Comparison of ENCODE assay signal across 16 mouse cellular contexts in the genomic region with DNA sequence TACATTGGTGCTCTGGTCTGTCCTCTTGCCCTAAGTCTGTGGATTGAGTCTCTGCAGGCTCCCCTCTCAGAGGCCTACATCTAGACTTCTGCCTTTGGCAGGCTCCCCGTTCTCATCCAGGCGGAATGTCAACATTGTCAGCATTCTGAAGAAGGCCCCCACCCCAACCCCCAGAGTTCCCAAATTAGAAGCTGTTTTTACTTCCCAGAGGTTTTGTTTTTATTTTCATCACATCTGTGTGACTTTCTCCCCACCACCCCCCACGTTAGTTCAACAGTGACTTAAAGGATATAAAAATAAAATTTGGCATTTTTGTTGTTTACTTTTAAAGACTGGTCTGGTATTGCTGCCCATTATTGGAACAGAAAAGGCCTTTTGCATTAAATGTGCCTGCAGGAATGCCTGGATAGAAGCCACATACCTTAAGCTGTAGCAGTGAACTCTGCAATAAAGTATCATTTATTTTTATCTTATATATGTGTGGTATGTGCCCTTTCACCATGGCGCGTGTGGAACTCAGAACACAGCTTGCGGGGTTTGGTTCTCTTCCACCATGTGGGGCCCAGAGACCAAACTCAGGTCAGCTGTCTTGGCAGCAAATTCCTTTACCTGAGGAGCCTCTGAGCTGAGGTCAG. TPM values are rescaled to one million over a fixed set of nuclear protein-coding genes. Genes with fewer than 3 reads are reported as not detected.
DNase-seq lines count a peak whose midpoint lies in the region; ATAC-seq and TF ChIP-seq lines count a peak whose summit lies in the region.
"Had no signal": no experiment of that assay in that cellular context is flagged by ENCODE, and none has a peak within 500 bp of the region (broad histone marks: within the 10 kb centered on the region; RNA-seq: fewer than 3 reads in every experiment).

No protein-coding gene starts in this region.

- H3K9me3 ChIP-seq in lung, postnatal 0 days (ENCODE audit: low read length), result no peaks in the 10 kb centered on the region
- H3K9me3 ChIP-seq: hindbrain, embryonic 15.5 days; liver, embryonic 15.5 days had no signal

- no peaks in the 10 kb centered on the region for H3K27me3 ChIP-seq in kidney, adult 2 months (replicated peaks; ENCODE audit: control insufficient read depth, insufficient read depth, low read length)
- H3K27me3 ChIP-seq in lung, postnatal 0 days (replicated peaks; ENCODE audit: insufficient read depth, low read length), result no peaks in the 10 kb centered on the region
- H3K27me3 ChIP-seq: hindbrain, embryonic 15.5 days had no signal

- 0 out of 2 replicates have a peak overlapping the region, but pooled peaks have one; percentile 5 for H3K27ac ChIP-seq in kidney, adult 2 months (ENCODE audit: insufficient read depth, low read depth, low read length)
- H3K27ac ChIP-seq in embryonic fibroblast, embryonic 13.5 days (ENCODE audit: insufficient read depth, low read length), result peak overlapping the region; percentile 70
- peak overlapping the region; percentile 73 for H3K27ac ChIP-seq in lung, postnatal 0 days (ENCODE audit: low read length)
- H3K27ac ChIP-seq: hindbrain, embryonic 15.5 days; liver, embryonic 15.5 days had no signal

- peak; percentile 61 for ATAC-seq in lung, postnatal 0 days

- peak; percentile 67 for TF ChIP-seq EP300 in lung, postnatal 0 days (IDR thresholded peaks at IDR 0.05)

- TF ChIP-seq CTCF in kidney, adult 2 months (conservative IDR thresholded peaks at IDR 0.05; ENCODE audit: insufficient read depth, insufficient read length, low read depth, low read length), result no peak
- no peak for TF ChIP-seq CTCF in embryonic fibroblast, embryonic 13.5 days (IDR thresholded peaks at IDR 0.05; ENCODE audit: borderline replicate concordance, insufficient read depth, low read length)
- no peak for TF ChIP-seq CTCF in lung, postnatal 0 days (IDR thresholded peaks at IDR 0.05)

- peaks cover 13% of the 10 kb centered on the region; the same call in 1 of the 2 replicates for H3K4me1 ChIP-seq in kidney, adult 2 months (ENCODE audit: control insufficient read depth, insufficient read depth, low read length)
- H3K4me1 ChIP-seq in embryonic fibroblast, embryonic 13.5 days (ENCODE audit: control insufficient read depth, insufficient read depth, low read length), result peaks cover 11% of the 10 kb centered on the region
- no peaks in the 10 kb centered on the region for H3K4me1 ChIP-seq in lung, postnatal 0 days (ENCODE audit: insufficient read depth, low read depth, low read length)
- H3K4me1 ChIP-seq: hindbrain, embryonic 15.5 days had no signal

- H3K4me2 ChIP-seq in lung, postnatal 0 days (replicated peaks; ENCODE audit: low read depth, low read length), result no peak overlapping the region
- H3K4me2 ChIP-seq: hindbrain, embryonic 15.5 days; liver, embryonic 15.5 days had no signal

- peak; percentile 38 for DNase-seq in kidney, adult 2 months
- DNase-seq in kidney, adult 18-20 months, result no peak
- DNase-seq in NIH3T3 (ENCODE audit: low read depth), result peak; percentile 90
- DNase-seq in lung, postnatal 0 days (ENCODE audit: low spot score), result peak; percentile 88
- no peak for DNase-seq in adrenal gland, postnatal 10 days
- DNase-seq in embryo, embryonic 10 days (ENCODE audit: low spot score), result no peak
- no peak for DNase-seq in cerebellum, adult 18-20 months
- DNase-seq: cerebellum, postnatal 10 days; gastrocnemius, postnatal 14 days; layer of hippocampus, postnatal 36 days; right cerebral cortex, postnatal 14 days had no signal

- H3K4me3 ChIP-seq in kidney, adult 2 months (ENCODE audit: insufficient read depth, low read depth, low read length), result no peak overlapping the region
- no peak overlapping the region for H3K4me3 ChIP-seq in embryonic fibroblast, embryonic 13.5 days (ENCODE audit: insufficient read depth, low read length)
- H3K4me3 ChIP-seq in lung, postnatal 0 days (ENCODE audit: low read depth, low read length), result no peak overlapping the region
- H3K4me3 ChIP-seq: hindbrain, embryonic 15.5 days; liver, embryonic 15.5 days had no signal

- no peak overlapping the region for H3K9ac ChIP-seq in lung, postnatal 0 days (replicated peaks; ENCODE audit: low read depth)
- H3K9ac ChIP-seq: hindbrain, embryonic 15.5 days; liver, embryonic 15.5 days had no signal

- WGBS in kidney, adult 2 months, result 60% methylated on average over 6 of the region's 6 CpGs
- whole genome bisulfite sequencing in lung, postnatal 0 days, result 38% methylated on average over 6 of the region's 6 CpGs

- no peak for TF ChIP-seq POLR2A in kidney, adult 2 months (IDR thresholded peaks at IDR 0.05; ENCODE audit: low read depth, low read length)
- TF ChIP-seq POLR2A in embryonic fibroblast, embryonic 13.5 days (IDR thresholded peaks at IDR 0.05; ENCODE audit: low read depth, low read length), result no peak

- H3K36me3 ChIP-seq in kidney, adult 2 months (ENCODE audit: control insufficient read depth, insufficient read depth, low read length), result no peaks in the 10 kb centered on the region
- H3K36me3 ChIP-seq in lung, postnatal 0 days (ENCODE audit: insufficient read depth, low read length), result 0 out of 2 replicates have a peak, but pooled peaks cover 4% of the 10 kb centered on the region

RNA-seq across cellular contexts. Expression of a gene that starts 11.2 kb away (rescaled TPM):
- 0.05 TPM in 1 of 2 replicates, not detected in the other for polyA plus RNA-seq in kidney, adult 2 months (2012; rRNA removed)
- not detected in 2 replicates for polyA plus RNA-seq in embryonic fibroblast, embryonic 13.5 days (2011; ENCODE audit: insufficient read length, low read depth, missing spikeins)
- polyA plus RNA-seq in lung, postnatal 0 days (2015; fragmentation: Nextera tagmentation; extraction: Ambion mirVana), result not detected in 2 replicates
- not detected for total RNA-seq in adrenal gland, postnatal 10 days (2021)
- total RNA-seq: adrenal gland, postnatal 4 days; layer of hippocampus, postnatal 36 days had no signal
- polyA plus RNA-seq: liver, embryonic 15.5 days; neural tube, embryonic 11.5 days had no signal

RNA-seq across cellular contexts. Expression of a gene that starts 14.2 kb away (rescaled TPM):
- polyA plus RNA-seq in kidney, adult 2 months (2012; rRNA removed), result 175 and 188 TPM in 2 replicates
- 115 TPM in 2 replicates for polyA plus RNA-seq in embryonic fibroblast, embryonic 13.5 days (2011; ENCODE audit: insufficient read length, low read depth, missing spikeins)
- 18.8 and 22.4 TPM in 2 replicates for polyA plus RNA-seq in lung, postnatal 0 days (2015; fragmentation: Nextera tagmentation; extraction: Ambion mirVana)
- total RNA-seq in adrenal gland, postnatal 10 days (2021), result 100 to 1,000 TPM; 124 to 163 TPM

RNA-seq across cellular contexts. Expression of a gene that starts 27.4 kb away (rescaled TPM):
- 101 and 124 TPM in 2 replicates for polyA plus RNA-seq in kidney, adult 2 months (2012; rRNA removed)
- 50.6 and 59.9 TPM in 2 replicates for polyA plus RNA-seq in embryonic fibroblast, embryonic 13.5 days (2011; ENCODE audit: insufficient read length, low read depth, missing spikeins)
- 143 and 155 TPM in 2 replicates for polyA plus RNA-seq in lung, postnatal 0 days (2015; fragmentation: Nextera tagmentation; extraction: Ambion mirVana)
- total RNA-seq in adrenal gland, postnatal 10 days (2021), result 10 to 100 TPM; 84.0 to 93.2 TPM

RNA-seq across cellular contexts. Expression of a gene that starts 27.8 kb away (rescaled TPM):
- 0.05 TPM in 1 of 2 replicates, not detected in the other for polyA plus RNA-seq in kidney, adult 2 months (2012; rRNA removed)
- polyA plus RNA-seq in embryonic fibroblast, embryonic 13.5 days (2011; ENCODE audit: insufficient read length, low read depth, missing spikeins), result not detected in 2 replicates
- 0.36 and 0.45 TPM in 2 replicates for polyA plus RNA-seq in lung, postnatal 0 days (2015; fragmentation: Nextera tagmentation; extraction: Ambion mirVana)
- not detected for total RNA-seq in adrenal gland, postnatal 10 days (2021)
- polyA plus RNA-seq: liver, embryonic 15.5 days; neural tube, embryonic 11.5 days had no signal

RNA-seq across cellular contexts. Expression of a gene that starts 39.5 kb away (rescaled TPM):
- 12.1 and 15.8 TPM in 2 replicates for polyA plus RNA-seq in kidney, adult 2 months (2012; rRNA removed)
- polyA plus RNA-seq in embryonic fibroblast, embryonic 13.5 days (2011; ENCODE audit: insufficient read length, low read depth, missing spikeins), result 29.6 and 37.5 TPM in 2 replicates
- 15.1 and 18.9 TPM in 2 replicates for polyA plus RNA-seq in lung, postnatal 0 days (2015; fragmentation: Nextera tagmentation; extraction: Ambion mirVana)
- total RNA-seq in adrenal gland, postnatal 10 days (2021), result 10 to 100 TPM; 22.3 to 23.1 TPM

Comparison
In these comparisons a context has a peak if more than half of its experiments do, and no peak if none do; other contexts are left out.
1. DNase-seq: peak in kidney, adult 2 months (single experiment), NIH3T3 (single experiment) and lung, postnatal 0 days (single experiment); none in kidney, adult 18-20 months (single experiment), adrenal gland, postnatal 10 days (single experiment), embryo, embryonic 10 days (single experiment) and cerebellum, adult 18-20 months (0 of 2).
2. H3K27ac ChIP-seq: peak in every context shown above with its lines; median percentile 73 in lung, postnatal 0 days; 70 in embryonic fibroblast, embryonic 13.5 days; 5 in kidney, adult 2 months.